Mouse (Mus musculus): Measurements from ENCODE around the gene Gpr18. TPM values are rescaled to one million over a fixed set of nuclear protein-coding genes. Genes with fewer than 3 reads are reported as not detected.
A peak's percentile ranks its signal among the peaks of the same experiment; 100 is the strongest.

The Gpr18 gene
- polyA plus RNA-seq, 1 experiment: 91.9 TPM

GRCm38 (mm10) chr14:121939582-121939981 is 24.0 kb upstream of the Gpr18 start:
- DNase-seq (ENCODE audit: low read depth in 1 of 2, low spot score in 2 of 2): peak in 1 of 2 experiments; percentile 2
- 82% methylated on average over 3 of the region's 3 CpGs for WGBS
- H3K27ac ChIP-seq (ENCODE audit: insufficient read depth, low read length): peak overlapping the region; percentile 95
- H3K4me1 ChIP-seq (ENCODE audit: control insufficient read depth, insufficient read depth, insufficient read length): peaks cover 17% of the 10 kb centered on the region; the same call in 1 of the 2 replicates
- TF ChIP-seq POLR2A (IDR thresholded peaks at IDR 0.05; ENCODE audit: low read depth, low read length): no peak
- no peak for TF ChIP-seq CTCF (IDR thresholded peaks at IDR 0.05; ENCODE audit: extremely low read depth, insufficient read depth, insufficient read length, insufficient replicate concordance)
- no peak overlapping the region for H3K4me3 ChIP-seq (ENCODE audit: extremely low read depth, insufficient read depth, insufficient read length)
- H3K27me3 ChIP-seq (ENCODE audit: control insufficient read depth, insufficient read depth, low read length): no peaks in the 10 kb centered on the region
- H3K36me3 ChIP-seq (ENCODE audit: control insufficient read depth, insufficient read depth, low read length): no peaks in the 10 kb centered on the region

DNA sequence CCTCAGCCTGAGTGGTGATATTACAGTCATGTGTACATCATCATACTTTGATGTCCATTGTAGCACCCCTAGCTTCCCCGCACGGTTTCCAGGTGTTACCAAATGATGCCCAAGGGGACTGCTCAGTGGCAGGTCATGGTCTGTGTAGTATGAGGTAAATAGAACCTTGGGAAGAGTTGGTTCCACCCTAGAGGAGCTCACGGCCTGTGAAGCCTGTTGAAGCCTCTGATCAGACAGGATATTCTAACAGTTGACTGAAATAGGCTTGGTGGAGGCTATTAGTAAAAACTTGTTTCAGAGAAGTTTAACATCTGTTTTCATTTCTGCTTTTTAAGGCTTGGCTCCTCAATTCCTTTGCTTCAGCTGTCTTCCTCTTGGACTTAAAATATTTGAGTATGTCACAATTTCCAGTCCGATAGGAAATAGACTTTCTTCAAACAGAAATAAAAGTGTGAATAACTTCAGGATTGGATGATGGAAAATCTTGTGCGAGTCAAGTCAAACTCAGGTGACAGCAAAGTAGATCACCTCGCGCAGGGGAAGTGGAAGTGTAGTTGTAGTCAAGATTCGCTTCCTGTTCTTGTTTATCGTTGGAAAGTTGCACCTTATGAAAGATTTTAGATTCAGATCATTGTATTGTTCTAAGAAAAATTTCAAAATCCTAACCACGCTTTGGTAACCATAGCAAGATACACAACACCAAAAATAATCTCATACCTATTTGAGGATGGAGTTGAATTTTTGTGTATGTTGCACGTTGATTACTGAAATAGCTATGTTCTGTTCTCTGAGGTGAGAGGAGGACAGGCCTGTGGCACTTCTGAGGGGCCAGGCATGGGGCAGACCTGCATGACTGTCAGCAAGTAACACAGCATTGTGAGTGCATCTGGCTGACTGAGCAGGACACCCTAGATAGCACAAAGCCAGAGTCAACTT is 22.9 kb upstream of the Gpr18 start:
- peak; percentile 60 to 88 for DNase-seq (ENCODE audit: low read depth in 1 of 2, low spot score in 2 of 2)
- Histone ChIP-seq H3K27ac (ENCODE audit: insufficient read depth, low read length) (peak overlapping the region; percentile 93), H3K36me3 (ENCODE audit: control insufficient read depth, insufficient read depth, low read length) (peaks cover 2% of the 10 kb centered on the region; the same call in 1 of the 2 replicates), H3K4me1 (ENCODE audit: control insufficient read depth, insufficient read depth, insufficient read length) (peaks cover 21% of the 10 kb centered on the region; the same call in 1 of the 2 replicates), H3K4me3 (ENCODE audit: extremely low read depth, insufficient read depth, insufficient read length) (no peak overlapping the region), H3K27me3 (ENCODE audit: control insufficient read depth, insufficient read depth, low read length) (no peaks in the 10 kb centered on the region)
- TF ChIP-seq CTCF (IDR thresholded peaks at IDR 0.05; ENCODE audit: extremely low read depth, insufficient read depth, insufficient read length, insufficient replicate concordance) (no peak), POLR2A (IDR thresholded peaks at IDR 0.05; ENCODE audit: low read depth, low read length) (no peak)
- 15% methylated on average over 11 of the region's 11 CpGs for WGBS

- TF ChIP-seq POLR2A (IDR thresholded peaks at IDR 0.05; ENCODE audit: low read depth, low read length) (peak; percentile 67), CTCF (IDR thresholded peaks at IDR 0.05; ENCODE audit: extremely low read depth, insufficient read depth, insufficient read length, insufficient replicate concordance) (no peak)
- Histone ChIP-seq H3K4me3 (ENCODE audit: extremely low read depth, insufficient read depth, insufficient read length) (no peak overlapping the region), H3K27me3 (ENCODE audit: control insufficient read depth, insufficient read depth, low read length) (no peaks in the 10 kb centered on the region), H3K4me1 (ENCODE audit: control insufficient read depth, insufficient read depth, insufficient read length) (peaks cover 29% of the 10 kb centered on the region; the same call in 1 of the 2 replicates), H3K27ac (ENCODE audit: insufficient read depth, low read length) (peak overlapping the region; percentile 93), H3K36me3 (ENCODE audit: control insufficient read depth, insufficient read depth, low read length) (peaks cover 2% of the 10 kb centered on the region; the same call in 1 of the 2 replicates)
- DNase-seq (ENCODE audit: low read depth in 1 of 2, low spot score in 2 of 2): peak in 1 of 2 experiments; percentile 63
- WGBS: 26% methylated on average over 11 of the region's 11 CpGs
Observed at GRCm38 (mm10) chr14:121937601-121938255, 22.1 kb upstream of the Gpr18 start.

- TF ChIP-seq POLR2A (IDR thresholded peaks at IDR 0.05; ENCODE audit: low read depth, low read length) (no peak), CTCF (IDR thresholded peaks at IDR 0.05; ENCODE audit: extremely low read depth, insufficient read depth, insufficient read length, insufficient replicate concordance) (no peak)
- no peak overlapping the region for H3K4me3 ChIP-seq (ENCODE audit: extremely low read depth, insufficient read depth, insufficient read length)
- H3K36me3 ChIP-seq (ENCODE audit: control insufficient read depth, insufficient read depth, low read length): peaks cover 2% of the 10 kb centered on the region; the same call in 1 of the 2 replicates
- H3K27ac ChIP-seq (ENCODE audit: insufficient read depth, low read length): peak overlapping the region; percentile 34
- DNase-seq (ENCODE audit: low read depth in 1 of 2, low spot score in 2 of 2): peak in 1 of 2 experiments; percentile 1
- H3K4me1 ChIP-seq (ENCODE audit: control insufficient read depth, insufficient read depth, insufficient read length): peaks cover 35% of the 10 kb centered on the region
- WGBS: 86% methylated on average over 8 of the region's 8 CpGs
- H3K27me3 ChIP-seq (ENCODE audit: control insufficient read depth, insufficient read depth, low read length): no peaks in the 10 kb centered on the region
Observed at GRCm38 (mm10) chr14:121936856-121937255, 21.3 kb upstream of the Gpr18 start.

- no peak for TF ChIP-seq POLR2A (IDR thresholded peaks at IDR 0.05; ENCODE audit: low read depth, low read length)
- TF ChIP-seq CTCF (IDR thresholded peaks at IDR 0.05; ENCODE audit: extremely low read depth, insufficient read depth, insufficient read length, insufficient replicate concordance): no peak
- Histone ChIP-seq H3K4me1 (ENCODE audit: control insufficient read depth, insufficient read depth, insufficient read length) (peaks cover 40% of the 10 kb centered on the region), H3K27ac (ENCODE audit: insufficient read depth, low read length) (no peak overlapping the region)
Observed at GRCm38 (mm10) chr14:121936356-121936755, 20.8 kb upstream of the Gpr18 start.

GRCm38 (mm10) chr14:121934597-121934946 is 19.0 kb upstream of the Gpr18 start:
- WGBS: 45% methylated on average over 5 of the region's 5 CpGs
- Histone ChIP-seq H3K27me3 (ENCODE audit: control insufficient read depth, insufficient read depth, low read length) (no peaks in the 10 kb centered on the region), H3K4me3 (ENCODE audit: extremely low read depth, insufficient read depth, insufficient read length) (no peak overlapping the region), H3K4me1 (ENCODE audit: control insufficient read depth, insufficient read depth, insufficient read length) (peaks cover 48% of the 10 kb centered on the region), H3K27ac (ENCODE audit: insufficient read depth, low read length) (no peak overlapping the region; the same call in 1 of the 2 replicates), H3K36me3 (ENCODE audit: control insufficient read depth, insufficient read depth, low read length) (peaks cover 2% of the 10 kb centered on the region; the same call in 1 of the 2 replicates)
- peak in 1 of 2 experiments; percentile 1 for DNase-seq (ENCODE audit: low read depth in 1 of 2, low spot score in 2 of 2)
- TF ChIP-seq CTCF (IDR thresholded peaks at IDR 0.05; ENCODE audit: extremely low read depth, insufficient read depth, insufficient read length, insufficient replicate concordance) (no peak), POLR2A (IDR thresholded peaks at IDR 0.05; ENCODE audit: low read depth, low read length) (no peak)

More at GRCm38 (mm10) chr14:121936356-121936755, 20.8 kb upstream of the Gpr18 start:
- Histone ChIP-seq H3K27me3 (ENCODE audit: control insufficient read depth, insufficient read depth, low read length) (no peaks in the 10 kb centered on the region), H3K36me3 (ENCODE audit: control insufficient read depth, insufficient read depth, low read length) (peaks cover 2% of the 10 kb centered on the region; the same call in 1 of the 2 replicates), H3K4me3 (ENCODE audit: extremely low read depth, insufficient read depth, insufficient read length) (no peak overlapping the region)
- DNase-seq (ENCODE audit: low read depth in 1 of 2, low spot score in 2 of 2): peak in 1 of 2 experiments; percentile 1
- WGBS: 84% methylated on average over 4 of the region's 4 CpGs
